Mouse (Mus musculus) liver, embryonic 14.5 days (tissue): ENCODE data around the gene Armh1. TPM values are rescaled to one million over a fixed set of nuclear protein-coding genes. Genes with fewer than 3 reads are reported as not detected.
A peak's percentile ranks its signal among the peaks of the same experiment; 100 is the strongest.

Experiments
- ATAC-seq: fragments of 200-750 bp; cut with Nextera tagmentation; 2 replicates; pipeline ENCODE4 v1.8.0; 2017; ENCODE audit warnings: moderate number of reproducible peaks, mild to moderate bottlenecking, moderate library complexity; ENCODE audit not compliant: insufficient read depth
- DNase-seq, 3 experiments: peaks; one replicate each; pipeline ENCODE4 v3.0.0-alpha.2; 2012 to 2013; ENCODE audit warnings: low read depth in 3 of 3, low spot score in 3 of 3
- H3K27ac ChIP-seq: fragments of 300-500 bp; sonication (generic); 2 replicates; pipeline ENCODE4 v1.5.1; 2014; ENCODE audit warnings: moderate library complexity, mild to moderate bottlenecking, control low read depth, inconsistent platforms
- H3K27me3 ChIP-seq: fragments of 300-500 bp; sonication (generic); 2 replicates; pipeline ENCODE4 v1.6.1; 2014; ENCODE audit warnings: mild to moderate bottlenecking, low read length, moderate library complexity; ENCODE audit not compliant: control insufficient read depth, insufficient read depth
- H3K36me3 ChIP-seq: fragments of 300-500 bp; sonication (generic); replicated peaks from 2 replicates; pipeline ENCODE4 v1.6.1; 2014; ENCODE audit warnings: low read depth; ENCODE audit not compliant: control insufficient read depth, insufficient read depth
- H3K4me1 ChIP-seq, 2 experiments: fragments of 200-500 bp in 1 of 2; fragments of 300-500 bp in 1 of 2; sonication (generic) in 1 of 2; replicated peaks; 2 replicates each; pipeline ENCODE4 v1.6.1; 2012 to 2014; ENCODE audit warnings: antibody characterized with exemption in 1 of 2, inconsistent platforms in 1 of 2, low read length in 1 of 2; ENCODE audit not compliant: control insufficient read depth in 2 of 2, insufficient read depth in 2 of 2
- H3K4me2 ChIP-seq: fragments of 300-500 bp; sonication (generic); 2 replicates; pipeline ENCODE4 v1.6.1; 2014; ENCODE audit warnings: low read depth, mild to moderate bottlenecking, control low read depth, moderate library complexity
- H3K4me3 ChIP-seq, 2 experiments: fragments of 200-500 bp in 1 of 2; fragments of 300-500 bp in 1 of 2; sonication (generic) in 1 of 2; 2 replicates each; pipeline ENCODE4 v1.5.1; 2012 to 2014; ENCODE audit warnings: low read depth in 2 of 2, low read length in 2 of 2, mild to moderate bottlenecking in 2 of 2, control low read depth in 1 of 2, inconsistent platforms in 1 of 2, moderate library complexity in 1 of 2; ENCODE audit not compliant: insufficient read depth in 1 of 2
- H3K9ac ChIP-seq: fragments of 300-500 bp; sonication (generic); replicated peaks from 2 replicates; pipeline ENCODE4 v1.6.1; 2014; ENCODE audit warnings: mild to moderate bottlenecking, control low read depth, moderate library complexity
- H3K9me3 ChIP-seq: fragments of 300-500 bp; sonication (generic); 2 replicates; pipeline ENCODE4 v1.6.1; 2016; ENCODE audit warnings: low read length, mixed read lengths; ENCODE audit not compliant: control insufficient read depth
- CTCF ChIP-seq: IDR thresholded peaks from 2 replicates; pipeline ENCODE4 v1.5.1; 2016; ENCODE audit warnings: antibody characterized with exemption, low read depth, control low read depth
- EP300 ChIP-seq: IDR thresholded peaks from 2 replicates; pipeline ENCODE4 v1.6.1; 2016; ENCODE audit warnings: antibody characterized with exemption, low read depth
- WGBS: fragments of 180-500 bp; shearing (Covaris S2); extraction: QIAGEN DNeasy Blood & Tissue Kit; methylation state at CpG from one replicate; pipeline ENCODE4 v1.1.7; 2014; ENCODE audit not compliant: insufficient replicate concordance; 5-methylcytosine and 5-hydroxymethylcytosine counted together
- polyA plus RNA-seq, 2 experiments: library from polyadenylated mRNA; depleted of rRNA in 1 of 2; stranded (reverse) in 1 of 2; unstranded in 1 of 2; fragments of >200 nt; fragmentation: Nextera tagmentation in 1 of 2; extraction: Ambion mirVana in 1 of 2; gene quantifications; 2 replicates each; pipeline versions ENCODE4 v1.2.1 to v1.2.3; 2012 to 2014

Armh1 gene
- polyA plus RNA-seq, 2 experiments, result not detected

DNA sequence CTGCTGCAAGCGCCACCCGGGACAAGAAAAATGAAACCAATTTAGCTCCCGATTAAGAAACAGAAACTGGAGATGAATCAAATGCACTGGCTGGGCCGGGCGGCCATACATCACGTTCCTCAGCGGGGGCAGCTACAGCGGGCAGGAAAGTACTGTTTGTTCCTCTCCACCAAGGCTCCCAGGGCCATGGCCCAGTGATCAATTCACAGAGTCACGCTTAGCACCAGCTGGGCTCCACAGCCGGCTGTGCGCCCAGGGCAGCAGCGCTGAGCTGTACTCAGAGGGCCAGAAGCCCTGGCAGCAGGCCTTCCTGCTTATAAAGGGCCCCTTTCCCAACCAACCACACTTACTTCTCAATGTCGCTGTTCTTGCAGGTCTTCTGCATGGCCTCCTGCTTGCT lies 25.1 kb upstream of the Armh1 start:
- peaks cover 40% of the 10 kb centered on the region for H3K36me3 ChIP-seq
- H3K27ac ChIP-seq, result no peak overlapping the region
- no peak for ATAC-seq
- TF ChIP-seq CTCF, result no peak
- no peak for TF ChIP-seq EP300
- H3K27me3 ChIP-seq, result no peaks in the 10 kb centered on the region
- no peaks in the 10 kb centered on the region; the same call in none of the 2 replicates for H3K9me3 ChIP-seq
- H3K4me3 ChIP-seq, result no peak overlapping the region
- no peak for DNase-seq
- no peak overlapping the region for H3K4me2 ChIP-seq
- no peaks in the 10 kb centered on the region for H3K4me1 ChIP-seq
- WGBS, result 88% methylated on average over 13 of the region's 13 CpGs
- H3K9ac ChIP-seq, result no peak overlapping the region

DNA sequence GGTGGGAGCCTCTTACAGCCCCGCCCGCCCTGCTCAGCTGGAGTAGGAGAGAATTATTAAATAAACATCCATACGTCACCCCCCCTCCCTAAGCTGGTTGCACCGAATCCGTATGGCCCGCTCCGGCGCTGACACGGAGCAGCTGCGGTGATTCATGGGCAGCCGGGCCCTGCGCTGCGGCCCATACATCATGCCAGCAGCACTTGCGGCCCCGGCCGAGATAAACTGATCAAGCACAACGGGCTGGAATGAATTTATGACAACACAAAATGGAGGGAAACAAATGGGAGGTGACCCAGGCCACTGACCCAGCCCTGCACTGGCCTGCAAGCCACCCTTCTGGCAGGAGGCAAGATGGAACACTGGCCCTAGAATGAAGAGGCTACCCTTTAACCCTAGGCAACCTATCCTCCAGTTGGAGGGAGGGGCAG lies 24.4 kb upstream of the Armh1 start:
- H3K27ac ChIP-seq, result no peak overlapping the region
- DNase-seq, result no peak
- ATAC-seq, result no peak
- H3K4me1 ChIP-seq, result no peaks in the 10 kb centered on the region
- peaks cover 44% of the 10 kb centered on the region for H3K36me3 ChIP-seq
- H3K4me3 ChIP-seq, result no peak overlapping the region
- no peaks in the 10 kb centered on the region; the same call in none of the 2 replicates for H3K9me3 ChIP-seq
- no peak overlapping the region for H3K4me2 ChIP-seq
- TF ChIP-seq CTCF (no peak), EP300 (no peak)
- H3K27me3 ChIP-seq, result no peaks in the 10 kb centered on the region
- no peak overlapping the region for H3K9ac ChIP-seq
- WGBS, result 86% methylated on average over 17 of the region's 17 CpGs

GRCm38 (mm10) chr4:117274720-117275119 lies 22.8 kb upstream of the Armh1 start:
- H3K36me3 ChIP-seq, result peaks cover 44% of the 10 kb centered on the region
- WGBS, result 82% methylated on average over 4 of the region's 4 CpGs

GRCm38 (mm10) chr4:117272459-117272858 lies 20.5 kb upstream of the Armh1 start:
- ATAC-seq (no peak), DNase-seq (no peak)
- 68% methylated on average over 12 of the region's 12 CpGs for WGBS
- Histone ChIP-seq H3K27me3 (no peaks in the 10 kb centered on the region), H3K9me3 (no peaks in the 10 kb centered on the region; the same call in none of the 2 replicates), H3K4me3 (no peak overlapping the region), H3K36me3 (peaks cover 36% of the 10 kb centered on the region), H3K4me1 (no peaks in the 10 kb centered on the region), H3K9ac (no peak overlapping the region), H3K27ac (no peak overlapping the region), H3K4me2 (no peak overlapping the region)
- TF ChIP-seq CTCF (no peak), EP300 (no peak)

More at GRCm38 (mm10) chr4:117274720-117275119, 22.8 kb upstream of the Armh1 start:
- Histone ChIP-seq H3K4me3 (no peak overlapping the region), H3K27me3 (no peaks in the 10 kb centered on the region), H3K4me2 (no peak overlapping the region), H3K9me3 (no peaks in the 10 kb centered on the region; the same call in none of the 2 replicates), H3K9ac (no peak overlapping the region), H3K27ac (no peak overlapping the region), H3K4me1 (no peaks in the 10 kb centered on the region)
- ATAC-seq (no peak), DNase-seq (no peak)
- no peak for TF ChIP-seq EP300
- no peak for TF ChIP-seq CTCF

- DNase-seq (peak; percentile 53 to 66 (median 56)), ATAC-seq (no peak)
These were observed 18.4 kb upstream of the Armh1 start for GRCm38 (mm10) chr4:117270278-117270677.

More at GRCm38 (mm10) chr4:117270278-117270677, 18.4 kb upstream of the Armh1 start:
- TF ChIP-seq EP300 (no peak), CTCF (peak; percentile 96)
- Histone ChIP-seq H3K27me3 (no peaks in the 10 kb centered on the region), H3K4me1 (no peaks in the 10 kb centered on the region), H3K4me2 (no peak overlapping the region), H3K9me3 (no peaks in the 10 kb centered on the region; the same call in none of the 2 replicates), H3K27ac (no peak overlapping the region), H3K9ac (no peak overlapping the region), H3K36me3 (peaks cover 18% of the 10 kb centered on the region), H3K4me3 (no peak overlapping the region)
- WGBS, result 20% methylated on average over 6 of the region's 6 CpGs
